Mouse (Mus musculus) stomach, embryonic 14.5 days (tissue): ENCODE data around the gene Gm1043. TPM values are rescaled to one million over a fixed set of nuclear protein-coding genes. Genes with fewer than 3 reads are reported as not detected.

ENCODE experiments used
- ATAC-seq: fragments of 200-750 bp; cut with Nextera tagmentation; 2 replicates; pipeline ENCODE4 v1.8.0; 2017; ENCODE audit warnings: low read depth, moderate TSS enrichment; ENCODE audit not compliant: insufficient number of reproducible peaks, insufficient read depth, low FRiP score
- H3K27ac ChIP-seq: fragments of 300-500 bp; sonication (generic); 2 replicates; pipeline ENCODE4 v1.5.1; 2014; ENCODE audit warnings: mild to moderate bottlenecking, low read length, moderate library complexity, mixed read lengths
- H3K27me3 ChIP-seq: fragments of 300-500 bp; sonication (generic); 2 replicates; pipeline ENCODE4 v1.6.1; 2014; ENCODE audit warnings: low read length, control low read depth, mixed read lengths; ENCODE audit not compliant: control insufficient read depth, insufficient read depth
- H3K36me3 ChIP-seq: fragments of 300-500 bp; sonication (generic); 2 replicates; pipeline ENCODE4 v1.6.1; 2014; ENCODE audit warnings: mild to moderate bottlenecking, control low read depth, low read length, moderate library complexity, mixed read lengths; ENCODE audit not compliant: control insufficient read depth, insufficient read depth
- H3K4me1 ChIP-seq: fragments of 300-500 bp; sonication (generic); 2 replicates; pipeline ENCODE4 v1.6.1; 2014; ENCODE audit warnings: low read length, control low read depth, mixed read lengths; ENCODE audit not compliant: control insufficient read depth, insufficient read depth
- H3K4me2 ChIP-seq: fragments of 300-500 bp; sonication (generic); replicated peaks from 2 replicates; pipeline ENCODE4 v1.6.1; 2014; ENCODE audit warnings: low read depth, low read length, control low read depth
- H3K4me3 ChIP-seq: fragments of 300-500 bp; sonication (generic); 2 replicates; pipeline ENCODE4 v1.5.1; 2014; ENCODE audit warnings: low read depth, low read length, control low read depth
- H3K9ac ChIP-seq: fragments of 300-500 bp; sonication (generic); replicated peaks from 2 replicates; pipeline ENCODE4 v1.6.1; 2014; ENCODE audit warnings: low read depth, mild to moderate bottlenecking, control low read depth, low read length, moderate library complexity, mixed read lengths
- H3K9me3 ChIP-seq: fragments of 300-500 bp; sonication (generic); 2 replicates; pipeline ENCODE4 v1.6.1; 2016; ENCODE audit warnings: low read depth, low read length, control low read depth; ENCODE audit not compliant: control insufficient read depth
- WGBS: fragments of 180-500 bp; shearing (Covaris S2); extraction: QIAGEN DNeasy Blood & Tissue Kit; methylation state at CpG from one replicate; pipeline ENCODE4 v1.1.7; 2014; 5-methylcytosine and 5-hydroxymethylcytosine counted together
- polyA plus RNA-seq: library from polyadenylated mRNA; unstranded; fragments of >200 nt; fragmentation: Nextera tagmentation; extraction: Ambion mirVana; gene quantifications from 2 replicates; pipeline ENCODE4 v1.2.1, GENCODE M21; 2014

The Gm1043 gene
- polyA plus RNA-seq, 1 experiment from 2014 or later = 0.12 TPM

DNA sequence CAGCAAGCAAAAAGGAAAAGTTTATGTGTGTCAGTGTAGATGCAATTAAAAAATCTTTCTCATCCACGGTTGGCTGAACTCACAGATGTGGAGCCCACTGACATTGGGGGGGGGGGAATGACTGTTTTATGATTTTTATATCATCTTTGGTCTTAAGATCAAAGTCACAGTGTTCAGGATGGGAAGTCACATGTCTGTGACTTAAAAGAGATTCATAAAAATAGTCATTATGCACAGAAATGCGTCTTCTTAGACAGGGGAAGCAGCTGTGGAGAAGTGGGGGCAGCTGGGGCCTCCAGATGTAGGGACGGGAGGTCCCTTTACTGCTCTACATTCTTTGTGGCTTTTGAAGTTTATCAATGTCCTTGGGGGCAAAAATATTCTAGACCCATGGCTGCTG lies 28.7 kb upstream of the Gm1043 start:
- Histone ChIP-seq H3K27me3 (no peaks in the 10 kb centered on the region), H3K36me3 (no peaks in the 10 kb centered on the region), H3K4me2 (no peak overlapping the region), H3K9ac (no peak overlapping the region), H3K9me3 (no peaks in the 10 kb centered on the region), H3K4me1 (no peaks in the 10 kb centered on the region), H3K4me3 (no peak overlapping the region), H3K27ac (no peak overlapping the region)
- 80% methylated on average over 3 of the region's 3 CpGs for WGBS
- ATAC-seq = no peak

DNA sequence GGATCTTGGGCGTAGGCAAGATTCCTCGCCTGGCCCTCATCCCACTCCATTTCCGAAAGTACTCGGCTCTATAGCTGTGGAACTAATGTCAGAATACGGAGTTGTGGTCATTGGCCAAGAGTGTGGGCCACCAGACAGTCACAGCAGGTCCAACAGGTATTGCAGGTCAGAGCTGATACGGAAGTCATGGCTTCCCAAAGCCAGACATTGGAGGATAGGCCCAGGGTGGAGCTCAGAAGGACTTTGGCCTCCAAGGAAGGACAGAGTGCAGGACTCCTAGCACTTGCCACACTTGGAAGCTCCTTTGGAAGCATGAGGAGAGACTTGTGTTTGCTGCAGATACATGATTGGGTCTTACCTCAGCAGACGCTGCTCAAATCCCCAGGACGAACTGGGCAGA lies 23.6 kb upstream of the Gm1043 start:
- 85% methylated on average over 8 of the region's 8 CpGs for WGBS
- Histone ChIP-seq H3K4me1 (no peaks in the 10 kb centered on the region), H3K27ac (no peak overlapping the region), H3K9me3 (no peaks in the 10 kb centered on the region), H3K9ac (no peak overlapping the region), H3K27me3 (no peaks in the 10 kb centered on the region), H3K4me2 (no peak overlapping the region), H3K4me3 (no peak overlapping the region), H3K36me3 (no peaks in the 10 kb centered on the region)
- no peak for ATAC-seq

DNA sequence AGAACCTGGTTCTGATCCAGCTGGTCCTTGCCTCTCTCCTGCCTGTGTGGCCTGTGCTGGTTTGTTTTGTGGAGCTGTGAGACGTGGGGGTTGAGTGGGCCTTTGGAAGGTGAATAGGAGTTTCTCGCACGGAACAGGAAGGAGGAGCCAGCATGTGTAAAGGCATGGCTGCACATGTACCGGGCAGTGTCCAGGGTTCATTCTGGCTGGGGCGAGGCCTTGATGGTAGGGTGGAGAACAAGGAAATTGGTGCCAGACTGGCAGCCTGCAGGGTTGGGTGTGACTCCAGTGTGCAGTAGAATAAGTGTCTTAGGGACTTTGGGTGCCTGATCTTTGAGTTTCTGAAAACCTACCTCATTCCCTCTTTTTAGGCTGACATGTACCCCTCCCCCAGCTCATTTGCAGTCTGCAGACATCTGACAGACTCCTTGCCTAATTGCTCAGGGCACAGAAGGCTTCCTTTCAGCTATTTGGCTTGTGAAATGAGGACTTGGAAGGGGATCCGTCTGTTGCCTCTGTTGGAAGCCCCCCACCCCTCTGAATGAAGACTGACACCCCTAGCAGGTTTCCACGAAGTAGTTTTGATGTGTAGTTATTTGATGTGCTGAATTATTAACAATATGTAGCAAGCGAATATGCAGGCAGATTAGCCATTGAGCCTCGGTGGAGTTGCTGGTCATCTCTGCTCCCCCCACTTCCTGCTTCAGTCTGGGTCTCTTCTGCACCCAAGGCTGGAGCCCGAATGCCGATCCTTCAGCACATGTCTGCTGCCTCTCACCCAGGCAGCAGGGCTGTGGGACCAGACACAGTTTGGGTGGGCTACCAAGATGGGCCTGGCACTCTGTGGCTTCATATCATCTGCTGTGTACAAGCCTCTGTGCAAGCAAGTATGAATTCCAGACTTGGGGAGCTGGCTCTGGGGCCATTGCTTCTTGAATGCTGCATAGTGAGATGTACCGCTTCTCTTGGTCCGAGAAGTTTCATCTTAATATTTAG lies 20.4 kb upstream of the Gm1043 start:
- no peaks in the 10 kb centered on the region for H3K36me3 ChIP-seq
- H3K27me3 ChIP-seq = no peaks in the 10 kb centered on the region
- ATAC-seq = peak; percentile 81
- WGBS = 65% methylated on average over 13 of the region's 13 CpGs
- H3K4me3 ChIP-seq = no peak overlapping the region
- H3K4me2 ChIP-seq = no peak overlapping the region
- no peaks in the 10 kb centered on the region for H3K4me1 ChIP-seq
- H3K9ac ChIP-seq = no peak overlapping the region
- H3K27ac ChIP-seq = no peak overlapping the region
- H3K9me3 ChIP-seq = no peaks in the 10 kb centered on the region

DNA sequence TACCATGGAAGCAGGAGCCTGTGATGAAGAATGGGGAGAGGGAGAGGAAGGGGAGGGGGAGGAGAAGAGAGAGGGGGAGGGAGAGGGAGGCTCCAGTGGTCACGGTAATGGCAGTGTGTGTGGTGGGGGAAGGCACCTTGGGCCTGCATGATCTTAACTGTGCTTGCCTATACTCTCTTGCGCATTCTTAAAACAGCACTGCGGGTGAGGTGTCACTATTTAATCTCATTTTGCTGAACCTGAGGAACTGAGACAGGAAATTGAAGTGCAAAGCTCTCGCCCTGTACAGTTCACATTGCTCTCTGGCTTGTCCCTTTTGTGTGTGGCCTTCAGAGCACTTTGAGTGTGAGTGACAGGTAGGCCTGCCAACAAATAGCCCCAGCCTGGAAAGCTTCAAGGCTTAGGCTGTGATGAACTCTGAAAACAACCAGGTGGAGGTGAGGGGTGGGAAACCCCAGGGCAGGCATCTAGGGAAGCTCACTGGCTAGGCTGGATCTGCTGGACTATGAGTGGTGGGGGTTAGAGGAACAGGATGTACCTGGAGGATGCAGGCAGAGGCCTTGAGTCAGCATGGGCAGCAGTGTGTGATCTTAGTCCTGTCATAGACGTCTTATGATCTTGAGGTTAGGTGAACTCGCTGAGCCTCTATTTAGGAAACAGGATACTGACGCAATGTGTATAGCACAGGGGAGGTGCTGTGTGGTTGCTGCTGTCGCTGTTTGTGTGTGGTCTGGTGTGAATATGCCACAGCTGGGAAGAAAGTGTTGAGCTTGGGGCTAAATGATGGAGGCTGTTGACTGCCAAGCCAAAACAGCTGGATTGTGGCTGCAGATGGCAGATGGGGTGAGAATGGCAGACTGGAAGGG lies 18.2 kb upstream of the Gm1043 start:
- Histone ChIP-seq H3K36me3 (no peaks in the 10 kb centered on the region), H3K27ac (no peak overlapping the region), H3K4me3 (no peak overlapping the region), H3K4me2 (no peak overlapping the region), H3K27me3 (no peaks in the 10 kb centered on the region), H3K4me1 (no peaks in the 10 kb centered on the region), H3K9me3 (no peaks in the 10 kb centered on the region), H3K9ac (no peak overlapping the region)
- no peak for ATAC-seq
- 65% methylated on average over 8 of the region's 8 CpGs for WGBS

DNA sequence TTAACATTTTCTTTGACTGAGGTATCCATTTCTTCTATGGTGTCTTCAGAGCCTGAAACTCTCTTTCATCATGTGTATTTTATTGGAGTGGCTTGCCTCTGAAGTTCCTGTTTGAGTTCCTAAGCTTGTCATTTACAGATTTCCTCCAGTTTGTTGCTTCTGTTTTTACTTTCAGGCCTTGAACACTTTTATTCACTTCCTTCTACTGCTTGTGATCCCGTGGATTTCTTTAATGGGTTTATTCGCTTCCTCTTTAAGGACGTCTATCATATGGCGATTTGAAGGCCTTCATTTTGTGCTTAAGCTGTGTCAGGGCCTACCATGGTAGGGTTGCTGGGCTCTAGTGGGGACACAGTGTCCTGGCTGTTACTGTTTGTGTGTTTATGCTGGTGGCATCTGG lies 11.5 kb upstream of the Gm1043 start:
- Histone ChIP-seq H3K27me3 (no peaks in the 10 kb centered on the region), H3K9me3 (no peaks in the 10 kb centered on the region), H3K27ac (no peak overlapping the region), H3K9ac (no peak overlapping the region), H3K36me3 (no peaks in the 10 kb centered on the region), H3K4me2 (no peak overlapping the region), H3K4me1 (no peaks in the 10 kb centered on the region), H3K4me3 (no peak overlapping the region)
- WGBS = 81% methylated on average over 4 of the region's 4 CpGs
- no peak for ATAC-seq

DNA sequence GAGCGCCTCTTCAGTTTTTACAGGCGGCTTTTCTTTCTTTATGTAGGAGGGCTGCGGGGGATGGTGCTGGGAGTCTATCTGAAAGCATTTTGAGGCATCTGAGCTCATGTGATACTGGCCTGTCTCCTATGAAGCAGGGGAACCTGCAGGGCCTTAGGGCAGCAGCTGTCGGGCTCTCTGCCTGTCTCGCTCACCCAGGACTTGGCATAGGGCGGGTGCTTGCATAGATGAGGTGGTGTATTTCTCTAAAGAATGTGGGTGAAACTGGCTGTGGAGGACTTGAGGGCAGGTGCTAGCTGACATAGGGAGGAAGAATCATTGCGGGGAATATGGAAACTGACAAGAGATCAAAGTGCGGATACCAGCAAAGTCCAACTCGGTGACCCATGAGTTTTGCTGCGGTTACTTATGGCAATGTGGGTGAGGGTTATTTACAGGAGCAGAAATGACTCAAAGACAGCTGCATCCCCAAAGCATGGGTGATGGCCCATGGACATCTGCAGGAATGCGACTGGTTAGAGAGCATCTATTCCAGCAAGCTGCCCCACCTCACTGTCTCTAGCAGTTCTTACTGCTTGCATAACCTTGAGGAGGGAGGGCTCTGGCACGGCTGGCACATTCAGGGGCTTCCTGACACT lies 8.4 kb upstream of the Gm1043 start:
- Histone ChIP-seq H3K27me3 (no peaks in the 10 kb centered on the region), H3K4me3 (no peak overlapping the region), H3K27ac (no peak overlapping the region), H3K4me1 (no peaks in the 10 kb centered on the region), H3K9ac (no peak overlapping the region), H3K9me3 (no peaks in the 10 kb centered on the region), H3K4me2 (no peak overlapping the region), H3K36me3 (no peaks in the 10 kb centered on the region)
- ATAC-seq = no peak
- WGBS = 53% methylated on average over 12 of the region's 12 CpGs

DNA sequence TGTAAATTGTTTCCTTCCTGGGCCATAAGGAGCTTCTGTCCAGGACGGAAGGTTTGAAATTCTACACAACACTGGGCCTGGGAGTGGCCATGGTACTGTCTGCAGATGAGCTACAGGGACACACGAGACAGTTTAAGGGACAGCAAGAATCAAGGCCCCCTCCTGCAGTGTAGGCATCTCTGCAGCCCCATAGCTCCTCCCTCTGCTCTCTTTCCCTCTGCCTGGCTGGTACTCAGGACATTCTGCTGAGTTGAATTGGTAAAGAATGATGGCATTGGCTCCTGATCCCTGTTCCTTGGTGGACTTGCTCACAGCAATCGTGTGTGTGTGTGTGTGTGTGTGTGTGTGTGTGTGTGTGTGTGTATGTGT lies 7.9 kb upstream of the Gm1043 start:
- Histone ChIP-seq H3K4me1 (no peaks in the 10 kb centered on the region; the same call in 1 of the 2 replicates), H3K27ac (no peak overlapping the region), H3K36me3 (no peaks in the 10 kb centered on the region), H3K4me2 (no peak overlapping the region), H3K9me3 (no peaks in the 10 kb centered on the region), H3K4me3 (no peak overlapping the region), H3K9ac (no peak overlapping the region), H3K27me3 (no peaks in the 10 kb centered on the region)
- WGBS = 39% methylated on average over 3 of the region's 3 CpGs
- no peak for ATAC-seq

DNA sequence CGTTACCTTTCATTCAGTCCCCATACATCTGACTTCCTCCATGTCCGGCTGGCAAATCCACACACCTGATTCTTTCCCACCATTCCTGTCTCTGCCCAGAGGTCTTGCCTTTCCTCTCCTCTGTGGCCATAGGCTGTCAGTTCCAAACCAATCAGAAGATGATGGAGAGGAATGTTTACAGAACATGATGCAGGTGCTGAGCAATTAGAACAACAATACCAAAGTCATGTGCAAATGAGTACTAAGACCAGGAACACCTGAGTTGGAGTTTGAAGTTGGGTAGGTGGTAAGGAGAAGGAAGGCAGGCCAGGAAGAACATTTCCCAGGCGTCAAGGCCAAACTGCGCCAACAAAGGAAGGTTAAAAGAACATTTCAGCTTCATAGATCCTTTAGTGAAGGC lies 5.7 kb upstream of the Gm1043 start:
- no peak for ATAC-seq
- Histone ChIP-seq H3K4me2 (no peak overlapping the region), H3K27me3 (no peaks in the 10 kb centered on the region), H3K4me1 (no peaks in the 10 kb centered on the region; the same call in 1 of the 2 replicates), H3K9me3 (no peaks in the 10 kb centered on the region), H3K36me3 (no peaks in the 10 kb centered on the region), H3K4me3 (no peak overlapping the region), H3K9ac (no peak overlapping the region), H3K27ac (no peak overlapping the region)
- WGBS = 91% methylated on average over 4 of the region's 4 CpGs
